Mouse (Mus musculus) limb, embryonic 10.5 days (tissue): ENCODE data around the gene Ston2. TPM values are rescaled to one million over a fixed set of nuclear protein-coding genes. Genes with fewer than 3 reads are reported as not detected.

Experiments used
- DNase-seq: peaks from one replicate; pipeline ENCODE4 v3.0.0-alpha.2; 2017; ENCODE audit warnings: low spot score
- H3K27ac ChIP-seq: fragments of 300-500 bp; sonication (generic); 2 replicates; pipeline ENCODE4 v1.5.1; 2016; ENCODE audit warnings: mild to moderate bottlenecking
- H3K27me3 ChIP-seq: fragments of 300-500 bp; sonication (generic); 2 replicates; pipeline ENCODE4 v1.6.1; 2016; ENCODE audit warnings: low read depth, mild to moderate bottlenecking; ENCODE audit not compliant: poor library complexity, severe bottlenecking
- H3K36me3 ChIP-seq: fragments of 300-500 bp; sonication (generic); 2 replicates; pipeline ENCODE4 v1.6.1; 2016; ENCODE audit warnings: mild to moderate bottlenecking, moderate library complexity
- H3K4me1 ChIP-seq: fragments of 300-500 bp; sonication (generic); 2 replicates; pipeline ENCODE4 v1.6.1; 2016
- H3K4me3 ChIP-seq: fragments of 300-500 bp; sonication (generic); 2 replicates; pipeline ENCODE4 v1.5.1; 2016; ENCODE audit warnings: mild to moderate bottlenecking, moderate library complexity
- H3K9me3 ChIP-seq: fragments of 300-500 bp; sonication (generic); replicated peaks from 2 replicates; pipeline ENCODE4 v1.6.1; 2016; ENCODE audit warnings: mild to moderate bottlenecking
- WGBS: fragments of 180-500 bp; shearing (Covaris S2); methylation state at CpG from one replicate; pipeline ENCODE4 v1.1.7; 2016; 5-methylcytosine and 5-hydroxymethylcytosine counted together
- polyA plus RNA-seq: library from polyadenylated mRNA; unstranded; fragments of >200 nt; fragmentation: Nextera tagmentation; extraction: Ambion mirVana; gene quantifications from 2 replicates; pipeline ENCODE4 v1.2.1, GENCODE M21; 2016

The Ston2 gene
- polyA plus RNA-seq, 1 experiment from 2014 or later = 5.5 TPM

DNA sequence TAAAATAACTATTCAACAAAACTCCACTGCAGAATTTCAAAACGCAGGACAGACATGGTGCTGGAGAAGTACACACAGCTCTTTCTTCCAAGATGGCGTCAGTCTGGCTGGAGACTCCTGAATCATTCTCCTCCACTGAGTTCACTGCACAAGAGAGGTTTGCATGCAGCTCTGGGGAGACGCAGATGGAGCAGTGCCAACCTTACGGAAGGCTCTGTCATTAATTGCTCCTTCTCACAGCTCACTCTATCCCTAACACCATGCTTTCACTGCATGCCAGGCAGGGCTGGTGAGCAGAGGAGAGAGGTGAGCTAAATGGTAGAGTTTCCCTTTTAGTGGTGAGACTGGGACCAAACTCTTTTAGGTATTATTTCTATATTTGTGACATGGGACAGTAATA is 80.4 kb downstream of the Ston2 start:
- WGBS = 88% methylated on average over 4 of the region's 4 CpGs
- H3K4me3 ChIP-seq = no peak overlapping the region
- no peaks in the 10 kb centered on the region for H3K9me3 ChIP-seq
- DNase-seq = no peak
- no peaks in the 10 kb centered on the region for H3K27me3 ChIP-seq
- peaks cover 5% of the 10 kb centered on the region for H3K4me1 ChIP-seq
- H3K36me3 ChIP-seq = no peaks in the 10 kb centered on the region
- H3K27ac ChIP-seq = no peak overlapping the region

DNA sequence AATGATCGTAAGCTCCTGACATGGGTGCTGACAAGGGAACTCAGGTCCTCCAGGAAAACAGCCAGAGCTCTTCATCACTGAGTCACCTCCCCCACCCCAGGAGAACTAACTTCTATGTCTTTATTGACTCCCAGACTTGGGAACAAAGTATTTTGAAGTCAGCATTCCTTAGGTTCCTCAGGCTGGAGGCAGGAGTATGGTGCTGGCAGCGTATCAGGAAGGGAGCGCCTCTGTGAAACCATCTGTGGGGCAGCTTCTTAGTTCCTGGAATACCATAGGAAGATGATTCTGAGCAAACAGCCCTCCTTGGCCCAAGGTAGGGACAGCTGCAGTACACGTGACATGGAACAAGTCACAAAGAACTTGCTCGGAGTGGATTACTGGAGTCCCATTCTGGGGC is 84.7 kb downstream of the Ston2 start:
- Histone ChIP-seq H3K9me3 (no peaks in the 10 kb centered on the region), H3K4me1 (no peaks in the 10 kb centered on the region; the same call in 1 of the 2 replicates), H3K27ac (no peak overlapping the region; the same call in 1 of the 2 replicates), H3K27me3 (no peaks in the 10 kb centered on the region), H3K4me3 (no peak overlapping the region), H3K36me3 (no peaks in the 10 kb centered on the region)
- no peak for DNase-seq
- 87% methylated on average over 5 of the region's 5 CpGs for WGBS

DNA sequence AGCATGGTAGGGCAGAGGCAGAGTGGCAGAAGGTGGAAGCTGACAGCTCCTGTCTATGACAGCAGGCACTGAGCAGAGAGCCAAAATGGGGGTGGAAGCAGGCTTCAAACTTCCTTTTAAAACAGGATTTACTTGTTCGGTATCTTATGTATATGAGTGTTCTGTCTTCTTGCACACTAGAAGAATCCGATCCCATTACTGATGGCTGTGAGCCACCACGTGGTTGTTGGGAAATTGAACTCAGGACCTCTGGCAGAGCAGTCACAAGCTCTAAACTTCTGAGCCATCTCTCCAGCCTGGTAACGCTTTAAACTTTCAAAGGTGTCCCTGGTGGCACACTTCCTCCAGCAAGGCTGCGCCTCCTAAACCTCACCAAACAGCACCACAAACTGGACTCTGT is 85.4 kb downstream of the Ston2 start:
- Histone ChIP-seq H3K36me3 (no peaks in the 10 kb centered on the region), H3K4me3 (no peak overlapping the region), H3K4me1 (no peaks in the 10 kb centered on the region; the same call in 1 of the 2 replicates), H3K27ac (no peak overlapping the region), H3K9me3 (no peaks in the 10 kb centered on the region), H3K27me3 (no peaks in the 10 kb centered on the region)
- no peak for DNase-seq
- WGBS = 89% methylated on average over 5 of the region's 5 CpGs

GRCm38 (mm10) chr12:91699451-91700141 is 88.6 kb downstream of the Ston2 start:
- Histone ChIP-seq H3K4me3 (no peak overlapping the region), H3K27ac (no peak overlapping the region), H3K4me1 (no peaks in the 10 kb centered on the region; the same call in 1 of the 2 replicates), H3K27me3 (no peaks in the 10 kb centered on the region), H3K9me3 (no peaks in the 10 kb centered on the region), H3K36me3 (no peaks in the 10 kb centered on the region)
- DNase-seq = no peak
- WGBS = 89% methylated on average over 7 of the region's 7 CpGs

- WGBS = 92% methylated on average over 4 of the region's 4 CpGs
- no peak overlapping the region for H3K27ac ChIP-seq
- no peak for DNase-seq
These were observed 92.0 kb downstream of the Ston2 start for GRCm38 (mm10) chr12:91696231-91696630.

GRCm38 (mm10) chr12:91695761-91696160 is 92.4 kb downstream of the Ston2 start:
- Histone ChIP-seq H3K27ac (no peak overlapping the region), H3K36me3 (no peaks in the 10 kb centered on the region), H3K27me3 (no peaks in the 10 kb centered on the region), H3K4me1 (peaks cover 5% of the 10 kb centered on the region; the same call in 1 of the 2 replicates), H3K9me3 (no peaks in the 10 kb centered on the region), H3K4me3 (no peak overlapping the region)
- 90% methylated on average over 4 of the region's 4 CpGs for WGBS
- DNase-seq = no peak

More at GRCm38 (mm10) chr12:91696231-91696630, 92.0 kb downstream of the Ston2 start:
- no peaks in the 10 kb centered on the region for H3K9me3 ChIP-seq
- no peaks in the 10 kb centered on the region for H3K27me3 ChIP-seq
- peaks cover 5% of the 10 kb centered on the region; the same call in 1 of the 2 replicates for H3K4me1 ChIP-seq
- no peak overlapping the region for H3K4me3 ChIP-seq
- no peaks in the 10 kb centered on the region for H3K36me3 ChIP-seq

- DNase-seq = no peak
- Histone ChIP-seq H3K27me3 (no peaks in the 10 kb centered on the region), H3K4me1 (peaks cover 5% of the 10 kb centered on the region; the same call in 1 of the 2 replicates), H3K27ac (no peak overlapping the region), H3K36me3 (no peaks in the 10 kb centered on the region), H3K4me3 (no peak overlapping the region), H3K9me3 (no peaks in the 10 kb centered on the region)
- 76% methylated on average over 4 of the region's 4 CpGs for WGBS
These were observed 93.4 kb downstream of the Ston2 start for GRCm38 (mm10) chr12:91694748-91695147.

GRCm38 (mm10) chr12:91693566-91693965 is 94.6 kb downstream of the Ston2 start:
- Histone ChIP-seq H3K27ac (no peak overlapping the region), H3K4me1 (peaks cover 5% of the 10 kb centered on the region; the same call in 1 of the 2 replicates), H3K36me3 (no peaks in the 10 kb centered on the region), H3K27me3 (no peaks in the 10 kb centered on the region), H3K9me3 (no peaks in the 10 kb centered on the region), H3K4me3 (no peak overlapping the region)
- DNase-seq = peak; percentile 42
- WGBS = 77% methylated on average over 7 of the region's 7 CpGs

- no peak for DNase-seq
- Histone ChIP-seq H3K36me3 (no peaks in the 10 kb centered on the region), H3K4me1 (peaks cover 5% of the 10 kb centered on the region; the same call in 1 of the 2 replicates), H3K27me3 (no peaks in the 10 kb centered on the region), H3K9me3 (no peaks in the 10 kb centered on the region), H3K4me3 (no peak overlapping the region), H3K27ac (no peak overlapping the region)
- WGBS = 86% methylated on average over 3 of the region's 3 CpGs
These were observed 95.2 kb downstream of the Ston2 start for GRCm38 (mm10) chr12:91692991-91693390.

GRCm38 (mm10) chr12:91685674-91686290 is 102.4 kb downstream of the Ston2 start:
- H3K9me3 ChIP-seq = no peaks in the 10 kb centered on the region
- H3K27ac ChIP-seq = peak overlapping the region; percentile 83
- 5% methylated on average over 13 of the region's 13 CpGs for WGBS
- peak; percentile 60 for DNase-seq
- H3K27me3 ChIP-seq = no peaks in the 10 kb centered on the region
- peaks cover 35% of the 10 kb centered on the region for H3K4me1 ChIP-seq
- peak overlapping the region; percentile 46 for H3K4me3 ChIP-seq
- no peaks in the 10 kb centered on the region for H3K36me3 ChIP-seq

- H3K9me3 ChIP-seq = no peaks in the 10 kb centered on the region
- H3K27me3 ChIP-seq = no peaks in the 10 kb centered on the region
- no peaks in the 10 kb centered on the region for H3K36me3 ChIP-seq
- H3K4me1 ChIP-seq = peaks cover 35% of the 10 kb centered on the region
- peak overlapping the region; percentile 46 for H3K4me3 ChIP-seq
- peak overlapping the region; percentile 83 for H3K27ac ChIP-seq
- no peak for DNase-seq
- 35% methylated on average over 11 of the region's 11 CpGs for WGBS
These were observed 103.3 kb downstream of the Ston2 start for GRCm38 (mm10) chr12:91684840-91685415.

- no peaks in the 10 kb centered on the region for H3K9me3 ChIP-seq
- H3K4me1 ChIP-seq = peaks cover 39% of the 10 kb centered on the region
- peak overlapping the region; percentile 83 for H3K27ac ChIP-seq
- peak overlapping the region; percentile 46 for H3K4me3 ChIP-seq
- 20% methylated on average over 15 of the region's 15 CpGs for WGBS
- no peaks in the 10 kb centered on the region for H3K27me3 ChIP-seq
- H3K36me3 ChIP-seq = no peaks in the 10 kb centered on the region
- DNase-seq = peak; percentile 60
These were observed 103.9 kb downstream of the Ston2 start for GRCm38 (mm10) chr12:91684101-91684839.
